Mouse (Mus musculus) common myeloid progenitor, adult 5-6 weeks (primary cell): Measurements from ENCODE around the gene Gpx7. TPM values are rescaled to one million over a fixed set of nuclear protein-coding genes. Genes with fewer than 3 reads are reported as not detected.
A peak's percentile ranks its signal among the peaks of the same experiment; 100 is the strongest.

Experiments
- ATAC-seq: replicated peaks from 2 replicates; pipeline ENCODE4 v1.8.0; 2016; ENCODE audit warnings: low read depth, mild to moderate bottlenecking, moderate TSS enrichment, inconsistent platforms; ENCODE audit not compliant: poor library complexity, severe bottlenecking
- total RNA-seq: library from RNA; stranded (forward); fragments of 200-1000, 187-1606 nt; gene quantifications from 2 replicates; pipeline ENCODE4 v1.2.3, GENCODE M21; 2017

The Gpx7 gene
- total RNA-seq, 1 experiment from 2014 or later, result 0.14 TPM

DNA sequence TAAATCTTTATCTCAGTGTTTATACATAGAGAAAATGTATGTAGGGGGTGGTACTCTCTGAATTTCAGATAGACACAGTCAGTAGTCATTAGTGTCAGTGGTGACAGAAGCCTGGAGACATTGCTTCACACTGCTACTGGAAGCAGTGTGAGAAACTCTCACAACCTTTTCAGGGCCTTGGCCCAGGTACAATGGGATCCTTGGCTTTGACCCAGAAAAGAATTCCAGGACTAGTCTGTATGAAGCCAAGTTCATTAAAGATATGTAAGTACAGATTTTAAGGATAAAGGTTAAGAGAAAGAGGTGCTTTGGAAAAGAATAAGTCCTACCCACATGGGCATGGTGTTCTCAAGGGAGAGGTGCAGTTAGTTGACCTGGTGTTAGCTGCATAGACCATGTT lies 12.5 kb downstream of the Gpx7 start:
- no peak for ATAC-seq

DNA sequence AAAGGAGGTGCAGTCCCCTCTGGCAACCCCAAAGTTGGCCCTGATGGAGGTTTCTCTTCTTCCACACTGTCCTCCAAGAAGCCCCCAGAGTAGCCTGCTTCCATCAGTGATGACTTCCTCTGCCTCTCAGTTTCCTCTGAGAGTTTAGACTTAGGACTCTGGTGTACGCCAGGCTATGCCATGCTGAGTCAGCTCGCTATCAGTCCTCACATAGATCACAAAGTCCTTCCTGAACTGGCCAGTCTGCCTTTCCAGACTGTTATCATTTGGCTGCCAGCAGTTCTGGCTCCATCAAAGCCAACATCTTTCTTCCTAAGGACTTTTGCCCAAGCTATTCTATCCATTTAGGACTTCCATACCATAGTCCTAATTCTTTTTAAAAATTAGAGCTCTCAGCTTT lies 14.2 kb downstream of the Gpx7 start:
- peak; percentile 73 for ATAC-seq

DNA sequence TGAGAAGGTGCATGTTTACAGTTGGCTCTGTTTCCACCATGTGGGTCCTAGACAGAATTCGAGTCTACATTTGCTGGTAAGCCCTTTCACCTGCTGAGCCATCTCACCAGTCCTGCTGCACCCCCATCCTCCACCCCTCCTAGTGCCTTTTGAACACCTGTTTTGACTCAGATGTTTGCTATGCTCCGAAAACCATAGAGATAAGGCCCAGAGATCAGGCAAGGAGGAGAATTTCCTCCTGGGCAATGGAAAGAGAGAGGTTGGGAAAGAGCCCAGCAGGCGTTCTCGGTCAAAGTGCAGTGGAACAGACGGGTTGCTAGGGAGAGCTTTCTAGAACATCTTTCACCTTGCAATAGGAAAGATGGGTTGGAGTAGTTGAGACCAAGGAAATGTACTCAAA lies 15.6 kb downstream of the Gpx7 start:
- no peak for ATAC-seq

DNA sequence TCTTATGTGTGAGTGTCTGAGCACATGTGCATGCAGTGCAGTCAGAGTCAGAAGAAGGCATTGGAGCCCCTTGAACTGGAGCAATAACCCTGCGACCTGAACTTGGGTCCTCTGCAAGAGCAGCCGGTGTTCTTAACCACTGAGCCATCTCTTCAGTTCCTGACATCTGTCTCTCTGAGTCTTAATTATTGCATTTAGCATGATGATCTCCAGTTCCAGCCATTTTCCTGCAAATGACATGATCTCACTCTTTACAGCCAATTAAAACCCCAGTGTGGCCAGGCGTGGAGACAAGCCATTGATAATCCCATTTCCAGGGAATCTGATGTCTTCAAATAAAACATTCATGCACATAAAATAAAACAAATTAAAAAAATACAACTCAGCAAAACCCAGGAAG lies 18.0 kb downstream of the Gpx7 start:
- no peak for ATAC-seq

DNA sequence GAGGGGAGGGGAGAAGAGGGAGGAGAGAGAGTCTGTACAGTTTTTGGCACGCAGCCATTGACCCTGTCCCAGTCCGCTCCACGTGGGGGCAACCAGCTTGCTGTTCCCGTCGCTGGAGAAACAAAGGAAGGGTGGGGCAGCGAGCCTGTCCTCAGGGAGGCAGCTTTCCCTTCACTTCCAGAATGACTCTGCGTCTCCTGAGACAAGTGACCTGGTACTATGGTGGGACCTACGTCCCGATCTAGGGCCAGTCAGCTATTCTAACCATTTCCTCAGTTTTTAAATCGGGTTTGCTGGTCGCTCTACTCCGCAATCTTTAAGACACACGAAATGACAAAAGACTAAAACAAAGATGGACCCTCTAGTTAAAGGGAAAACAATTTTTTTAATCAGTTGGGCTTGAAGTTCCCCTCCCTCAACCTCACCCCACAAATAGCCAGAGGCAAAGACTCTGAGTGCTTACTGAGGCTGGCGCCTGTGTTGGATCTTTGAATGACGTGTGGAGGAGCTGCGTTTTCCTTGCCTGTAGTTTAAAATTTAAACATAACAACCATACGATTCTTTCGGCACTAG lies 19.0 kb downstream of the Gpx7 start:
- ATAC-seq, result peak; percentile 64

DNA sequence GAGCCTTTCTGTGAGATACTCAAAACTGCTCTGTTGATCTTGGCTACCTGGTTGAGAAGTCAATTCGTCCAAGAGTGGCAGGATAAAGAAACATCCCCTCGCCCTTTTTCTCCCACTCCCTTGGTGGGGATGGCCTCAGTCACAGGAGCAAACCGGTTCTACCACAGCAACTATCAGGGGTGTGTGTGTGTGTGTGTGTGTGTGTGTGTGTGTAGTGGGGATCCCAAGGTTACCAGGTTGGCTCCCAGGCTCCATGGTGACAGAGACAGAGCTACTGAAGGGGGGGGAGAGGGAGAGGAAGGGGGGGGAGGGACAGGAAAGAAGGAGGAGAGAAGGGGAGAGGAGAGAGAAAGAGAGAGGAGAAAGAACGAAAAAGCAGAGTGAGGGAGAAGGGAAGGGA lies 19.7 kb downstream of the Gpx7 start:
- no peak for ATAC-seq

DNA sequence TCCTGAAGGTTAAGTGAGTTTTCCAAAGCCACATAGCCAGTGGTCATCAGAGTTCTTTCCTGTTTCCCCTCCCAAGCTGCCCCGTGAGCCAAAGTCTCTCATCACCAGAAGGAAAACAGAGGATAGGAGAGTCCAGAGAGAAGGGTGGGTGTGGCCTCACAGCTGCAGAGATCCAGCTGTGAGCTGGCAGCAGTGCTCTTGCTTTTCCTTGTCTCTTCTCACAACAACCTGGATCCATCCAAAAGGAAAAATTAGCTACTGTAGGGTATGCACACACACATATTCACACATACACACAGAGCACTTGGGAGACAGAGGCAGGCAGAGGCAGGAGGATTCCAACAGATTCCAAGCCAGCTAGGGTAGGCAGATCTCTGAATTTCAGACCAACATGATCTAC lies 20.7 kb downstream of the Gpx7 start:
- no peak for ATAC-seq

DNA sequence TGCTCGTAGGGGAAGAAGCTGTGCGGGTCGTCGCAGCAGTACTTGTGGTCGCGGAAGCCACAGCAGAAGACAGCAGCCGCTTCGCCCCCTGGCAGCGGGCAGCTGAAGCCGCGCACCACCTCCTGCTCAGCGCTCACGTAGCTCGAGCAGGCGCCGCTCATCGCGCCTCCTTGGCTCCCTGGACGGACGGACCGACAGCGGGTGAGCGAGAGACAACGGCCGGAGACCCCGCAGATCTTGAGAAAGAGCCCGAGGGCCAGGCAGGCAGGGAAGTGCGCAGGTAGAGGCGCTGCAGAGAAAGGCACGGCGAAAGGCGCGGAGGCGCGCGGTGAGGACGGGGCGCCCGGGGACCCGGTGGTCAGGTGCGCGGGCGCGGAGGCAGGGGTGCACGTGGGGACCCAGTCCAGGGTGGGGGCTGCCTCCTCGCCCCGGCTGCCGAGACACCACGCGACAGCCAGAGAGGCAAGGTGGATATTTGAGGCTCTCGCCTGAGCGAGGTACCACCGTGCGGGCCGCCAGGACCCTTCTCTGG lies 23.5 kb downstream of the Gpx7 start, which contains the start of gene Shisal2a:
Gene Shisal2a (minus strand): TSS at position 167 of the 532 bp plus-strand sequence.
- peak; percentile 64 for ATAC-seq

DNA sequence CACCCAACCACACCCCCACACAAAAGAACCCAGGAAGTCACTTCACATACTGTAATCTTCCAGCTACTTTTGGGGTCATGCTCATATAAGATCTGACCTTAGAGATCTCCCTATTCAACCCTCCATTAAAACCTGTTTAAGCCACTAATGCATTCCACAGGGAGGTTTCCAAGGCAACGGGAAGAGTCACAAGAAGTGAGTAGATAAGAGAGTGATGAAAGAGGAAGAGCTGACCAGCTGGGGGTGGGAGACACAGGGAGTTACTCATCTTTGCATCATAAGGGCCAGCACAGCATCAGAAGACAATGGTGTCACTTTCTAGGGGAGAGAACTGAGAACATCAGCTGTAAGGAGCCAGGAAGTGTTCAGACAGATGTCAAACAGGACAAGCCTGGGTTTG lies 26.6 kb downstream of the Gpx7 start:
- peak; percentile 48 for ATAC-seq

DNA sequence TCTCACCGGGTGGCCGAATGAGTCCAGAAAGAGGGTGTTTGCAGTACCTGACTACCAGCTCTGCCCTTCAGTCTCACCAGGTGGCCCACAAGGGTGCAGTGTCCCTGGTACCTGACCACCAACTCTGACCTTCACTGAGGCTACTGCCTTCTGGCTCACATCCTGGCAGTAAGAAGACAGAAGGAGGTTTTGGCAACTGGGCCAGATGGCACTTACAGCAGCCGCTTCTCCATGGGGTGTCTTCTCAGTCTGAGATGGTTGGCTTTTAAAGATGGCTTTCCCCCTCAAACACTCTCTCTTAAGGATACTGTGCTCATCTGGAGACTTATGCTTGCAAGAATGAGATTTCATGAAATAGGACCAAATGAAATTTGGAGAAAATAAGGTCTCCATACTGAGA lies 27.3 kb downstream of the Gpx7 start:
- no peak for ATAC-seq

DNA sequence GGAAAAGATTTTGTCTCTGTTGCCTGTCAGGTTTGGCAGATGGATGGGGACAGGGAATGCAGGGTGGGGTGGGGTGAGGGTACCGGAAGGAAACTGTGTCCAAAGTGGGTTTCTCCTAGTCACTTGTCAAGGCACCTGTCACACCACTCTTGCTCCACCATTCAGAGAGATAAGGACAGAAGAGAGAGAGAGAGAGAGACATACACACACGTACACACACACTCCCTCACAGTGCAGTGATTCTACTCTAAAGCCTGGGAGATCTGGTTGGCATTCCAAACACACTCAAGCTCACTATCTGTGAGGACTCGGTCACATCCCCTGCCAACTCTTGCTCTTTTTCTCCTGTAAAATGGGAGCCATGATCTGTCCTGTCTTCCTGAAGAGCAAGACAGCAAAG lies 34.6 kb downstream of the Gpx7 start:
- no peak for ATAC-seq

DNA sequence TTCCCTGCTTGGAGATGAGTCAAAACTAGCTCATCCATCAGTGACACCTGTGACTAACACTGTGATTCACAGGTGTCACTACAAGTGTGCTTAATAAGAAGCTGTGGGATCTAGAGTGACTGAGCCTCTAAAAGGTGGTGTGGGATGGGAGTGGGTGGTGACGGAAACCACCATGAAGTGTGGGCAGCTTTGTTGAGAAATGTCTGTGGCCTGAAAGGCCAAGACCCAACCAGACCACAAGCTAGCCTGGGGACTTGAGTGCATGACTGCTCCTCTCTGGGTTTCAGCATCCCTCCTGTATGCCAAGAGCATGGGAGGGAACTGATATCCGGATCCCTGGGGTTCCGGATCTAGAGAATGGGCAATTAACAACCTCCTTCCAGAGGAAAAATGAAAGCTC lies 35.3 kb downstream of the Gpx7 start:
- ATAC-seq, result peak; percentile 67

DNA sequence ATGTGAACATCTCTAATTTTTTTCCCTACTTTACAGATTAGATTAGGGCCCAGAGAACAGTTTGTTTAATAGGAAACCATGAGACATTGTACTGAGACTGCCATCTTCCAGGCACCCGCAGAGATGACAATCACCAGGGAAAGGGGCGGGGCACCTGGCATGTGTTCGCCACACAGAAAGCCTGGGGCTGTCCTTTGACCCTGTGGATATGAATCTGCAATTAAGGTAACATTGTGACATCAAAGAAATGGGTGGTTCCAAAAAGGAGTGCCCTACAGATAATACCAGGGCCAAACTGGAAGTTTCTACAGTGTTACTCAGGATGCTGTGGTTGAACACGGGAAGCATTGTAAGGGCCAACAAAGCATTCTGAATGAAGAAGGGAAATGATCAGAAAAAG lies 36.4 kb downstream of the Gpx7 start:
- peak; percentile 67 for ATAC-seq

DNA sequence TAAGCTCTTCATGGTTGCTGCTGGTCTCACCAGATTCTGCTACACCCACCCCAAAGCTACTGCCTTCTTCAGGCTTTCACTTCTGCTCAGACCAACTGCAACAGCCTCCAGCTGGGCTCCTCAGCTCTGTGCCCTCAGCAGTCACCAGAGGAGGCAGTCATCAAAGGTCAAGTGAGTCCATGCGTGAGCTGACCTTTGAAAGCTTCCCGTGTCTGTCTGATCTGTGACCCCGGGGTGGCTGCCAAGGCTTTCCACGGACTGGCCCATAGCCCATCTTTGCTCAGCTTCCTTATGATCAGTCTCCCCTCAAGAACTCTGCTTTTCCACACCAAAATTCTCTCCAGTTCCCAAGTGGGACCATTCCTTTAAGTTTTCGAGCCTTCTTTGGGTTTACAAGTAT lies 37.5 kb downstream of the Gpx7 start:
- peak; percentile 48 for ATAC-seq

DNA sequence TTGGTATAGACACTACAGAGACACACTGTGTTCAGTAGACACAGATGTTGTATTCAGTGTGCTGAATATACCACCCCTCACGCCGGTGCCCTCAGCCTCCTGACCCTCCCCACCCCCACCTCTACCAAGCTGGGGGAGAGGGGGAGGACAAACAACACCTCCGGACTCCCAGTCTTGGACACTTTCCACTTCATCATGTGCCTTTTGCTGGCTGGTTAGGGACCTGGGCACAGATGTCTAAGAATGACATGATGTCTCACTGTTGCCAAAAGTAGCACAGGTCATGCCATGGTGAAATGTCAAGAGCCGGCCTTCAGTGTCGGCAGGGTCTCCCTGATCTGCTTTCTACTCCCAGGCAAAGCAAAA lies 42.7 kb downstream of the Gpx7 start:
- ATAC-seq, result no peak

DNA sequence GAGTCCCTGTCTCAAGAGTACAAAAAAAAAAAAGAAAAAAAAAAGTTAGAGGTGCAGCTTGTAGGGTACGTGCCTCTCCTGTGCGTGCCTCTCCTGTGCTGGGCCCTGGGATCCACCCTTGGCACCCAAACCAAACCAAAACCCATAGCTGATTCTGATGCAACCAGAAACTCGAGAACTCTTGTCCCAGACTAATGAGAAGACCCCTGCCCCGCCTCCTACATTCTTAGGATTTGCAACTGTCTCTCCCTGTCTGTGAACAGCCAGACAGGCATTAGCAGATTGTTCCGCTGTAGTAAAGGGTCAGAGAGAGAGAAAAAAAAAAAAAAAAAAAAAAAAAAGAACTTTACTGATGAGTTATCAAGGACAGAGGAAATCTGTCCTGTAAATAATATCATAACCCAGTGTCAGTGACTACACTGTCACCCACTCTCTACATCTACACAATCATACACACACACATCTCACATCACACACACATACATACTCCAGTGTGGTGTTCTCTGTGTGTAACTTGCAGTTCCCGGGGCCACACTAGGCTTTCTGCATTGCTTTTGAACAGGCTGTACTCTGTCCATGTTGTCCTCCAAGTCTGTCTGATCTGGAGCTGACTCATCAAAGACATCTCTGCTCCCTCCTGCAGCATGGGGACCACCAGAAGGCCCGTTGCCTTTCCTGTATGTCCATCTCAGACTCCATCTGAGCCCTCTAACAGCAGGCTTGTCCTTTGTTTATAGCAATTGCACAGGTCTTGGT lies 43.2 kb downstream of the Gpx7 start:
- ATAC-seq, result no peak

DNA sequence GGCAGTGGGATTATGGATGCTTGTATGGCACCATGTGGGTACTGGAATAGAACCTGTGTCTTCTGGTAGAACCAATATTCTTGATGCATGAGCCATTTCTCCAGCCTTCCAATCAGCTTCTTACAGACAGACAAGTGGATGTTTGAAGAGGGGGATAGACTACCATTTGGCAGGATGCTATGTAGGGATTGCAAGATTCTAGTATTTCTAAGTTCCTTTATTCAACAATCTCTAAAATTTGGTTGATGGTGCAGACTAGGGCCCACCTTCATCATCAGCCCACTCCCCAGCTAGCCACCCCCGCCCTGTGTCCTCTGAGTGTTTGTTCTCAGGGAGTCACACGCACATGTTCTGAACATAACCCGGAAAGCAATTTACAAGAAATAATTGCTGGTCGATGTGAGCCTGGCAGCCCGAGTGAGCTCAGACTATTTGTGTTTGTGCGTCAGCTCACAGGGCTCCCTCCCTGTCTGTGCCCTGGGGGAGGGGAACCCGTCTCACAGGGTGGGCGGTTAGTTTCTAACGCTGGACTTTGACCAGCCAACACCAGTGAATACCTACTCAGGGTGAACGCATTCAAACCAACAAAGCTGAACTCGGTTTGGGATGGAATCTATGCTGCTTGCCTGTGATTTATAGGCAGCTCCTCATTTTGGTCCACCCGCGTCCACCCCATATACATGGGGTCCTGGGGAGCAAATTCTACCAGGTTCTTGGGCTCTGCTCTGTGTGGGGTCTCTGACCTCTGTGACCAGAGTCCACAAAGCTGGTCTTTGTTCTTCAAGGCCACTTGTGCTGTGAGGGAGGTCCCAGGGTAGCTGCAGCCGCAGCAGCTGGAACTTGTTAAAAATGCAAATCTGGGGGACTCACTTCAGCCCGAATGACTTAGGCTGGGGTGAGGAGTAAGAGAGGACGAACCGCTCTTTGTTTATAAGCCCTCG lies 44.2 kb downstream of the Gpx7 start:
- ATAC-seq, result no peak

DNA sequence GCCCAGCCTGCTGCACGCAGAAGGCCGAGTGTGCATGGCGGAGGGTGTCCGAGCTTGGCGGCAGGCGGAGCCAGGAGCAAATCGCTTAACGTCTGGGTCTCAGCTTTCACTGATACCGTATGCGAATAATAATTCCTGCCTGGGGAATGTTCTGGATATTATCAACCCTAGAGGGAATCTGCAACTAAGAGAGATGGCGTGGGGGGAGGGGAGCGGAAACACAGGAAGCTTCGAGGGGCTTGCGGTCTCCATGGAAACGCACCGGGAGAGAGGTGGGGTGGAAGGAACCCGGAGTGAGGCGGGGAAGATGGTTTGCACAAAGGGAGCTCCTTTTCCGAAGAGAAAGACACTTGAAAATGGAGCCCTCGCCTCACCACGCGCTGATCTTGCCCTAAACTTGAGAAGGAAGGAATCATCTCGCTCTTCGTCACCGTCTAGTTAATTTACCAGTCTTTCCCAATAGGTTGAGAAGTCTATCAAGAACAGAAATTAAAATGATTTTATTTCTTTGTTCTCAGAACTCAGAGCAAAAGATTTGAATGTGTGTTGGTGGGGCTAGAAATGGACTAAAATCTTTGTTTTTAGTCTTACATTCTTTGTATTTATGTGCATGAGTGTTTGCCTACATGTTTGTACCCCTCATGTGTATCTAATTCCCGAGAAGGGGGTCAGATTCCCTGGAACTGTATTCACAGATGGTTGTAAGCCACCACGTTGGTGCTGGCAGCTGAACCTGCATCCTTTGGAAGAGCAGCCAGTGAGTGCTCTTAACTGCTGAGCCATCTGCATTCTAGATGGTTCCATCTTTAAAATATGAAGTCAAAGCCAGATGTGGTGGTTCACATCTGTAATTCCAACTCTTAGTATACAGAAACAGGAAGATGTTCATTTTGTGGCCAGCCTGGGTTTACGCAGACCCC lies 46.4 kb downstream of the Gpx7 start:
- ATAC-seq, result peak; percentile 76

DNA sequence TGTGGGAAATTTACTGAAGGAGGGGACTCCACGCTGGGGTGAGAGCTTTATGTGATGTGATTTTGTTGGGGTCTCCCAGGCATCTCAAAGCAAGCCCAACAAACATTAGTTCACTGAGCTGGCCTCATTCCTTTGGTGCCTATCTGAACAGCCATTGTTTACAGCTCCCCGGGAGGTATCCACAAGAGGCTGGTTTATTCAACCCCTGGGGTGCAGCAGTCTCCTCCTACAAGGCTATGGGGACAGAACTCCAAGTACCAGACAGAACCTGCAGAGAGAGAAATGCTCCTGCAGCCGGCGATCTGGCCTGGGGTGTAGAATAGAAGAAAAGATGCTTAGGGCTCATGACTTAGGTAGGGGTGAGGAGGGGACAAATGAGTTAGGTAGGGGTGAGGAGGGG lies 48.3 kb downstream of the Gpx7 start:
- no peak for ATAC-seq

DNA sequence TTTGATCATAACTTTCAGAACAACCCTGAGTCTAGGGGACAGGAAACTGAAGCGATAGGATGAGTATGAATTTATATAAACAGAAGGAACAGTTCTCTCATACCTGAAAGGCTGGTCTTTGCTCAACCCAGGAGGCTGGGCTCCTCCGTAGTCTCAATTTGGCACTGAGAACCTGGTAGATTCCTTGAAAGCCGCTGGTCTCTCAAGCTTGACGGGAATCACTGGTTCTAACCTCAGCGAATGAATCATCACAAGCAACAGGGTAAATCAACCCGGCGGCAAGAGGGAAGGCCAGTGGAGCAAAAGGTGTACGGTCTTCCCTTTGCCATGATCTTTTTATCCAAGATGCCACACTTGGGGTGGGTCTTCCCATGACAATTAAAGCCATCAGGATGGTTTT lies 49.3 kb downstream of the Gpx7 start:
- no peak for ATAC-seq
